Mouse (Mus musculus): Measurements from ENCODE around the gene Lsr. TPM values are rescaled to one million over a fixed set of nuclear protein-coding genes. Genes with fewer than 3 reads are reported as not detected.

Lsr gene
- polyA plus RNA-seq (2017; shearing (Covaris generic)): 1 to 10 TPM; 1.1 to 2.1 (median 1.4) TPM

DNA sequence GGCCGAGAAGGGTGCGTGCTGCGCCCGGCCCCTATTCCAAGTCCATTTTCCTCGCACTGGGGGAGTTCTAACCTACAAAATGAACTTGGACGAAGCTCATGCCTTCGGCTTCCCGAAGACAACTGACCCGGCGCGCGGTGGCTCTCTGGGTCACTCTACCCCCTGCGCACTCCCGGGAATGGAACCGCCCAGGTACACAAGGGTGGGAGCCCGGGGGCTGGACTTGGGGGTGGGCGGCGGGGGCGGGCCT lies at the start of gene Lsr:
TSS of gene Lsr (minus strand) at position 214 of the 250 bp plus-strand sequence.
- no peak for ATAC-seq

DNA sequence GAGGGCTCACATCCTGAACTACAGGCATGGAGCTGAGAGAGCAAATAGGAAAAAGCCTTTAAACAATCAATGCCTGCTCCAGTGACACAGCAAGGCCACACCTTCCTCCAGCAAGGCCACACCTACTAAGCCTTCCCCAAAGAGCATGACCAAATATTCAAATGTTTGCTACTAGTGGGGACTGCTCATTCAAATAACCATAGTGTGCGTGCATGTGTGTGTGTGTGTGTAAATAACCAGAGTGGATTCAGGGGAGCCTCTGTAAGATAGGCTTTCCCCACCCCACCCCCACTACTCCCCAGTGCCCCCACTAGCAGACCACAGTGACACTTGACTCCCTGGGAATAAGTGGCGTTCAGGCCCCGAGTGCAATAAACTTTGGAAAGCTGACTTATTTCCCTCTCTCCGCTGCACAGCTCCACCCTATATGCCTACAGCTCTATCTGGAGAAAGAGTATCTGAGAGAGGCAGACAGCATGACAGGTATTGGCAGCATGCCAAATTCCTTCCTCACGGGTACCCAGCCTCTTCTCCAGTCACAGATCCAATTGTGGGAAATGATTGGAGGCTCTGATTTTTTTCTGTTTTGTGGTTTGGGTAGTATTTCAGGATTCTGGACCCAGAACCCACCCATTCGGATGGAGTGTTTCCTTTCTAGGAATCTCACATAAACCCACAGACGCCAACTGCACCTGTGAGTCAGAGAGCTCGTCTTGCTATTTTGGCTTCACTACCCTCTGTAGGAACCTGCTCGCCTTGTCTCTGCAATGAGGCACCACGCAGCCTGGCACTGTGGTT lies 44.0 kb upstream of the Lsr start:
- no peak for ATAC-seq

DNA sequence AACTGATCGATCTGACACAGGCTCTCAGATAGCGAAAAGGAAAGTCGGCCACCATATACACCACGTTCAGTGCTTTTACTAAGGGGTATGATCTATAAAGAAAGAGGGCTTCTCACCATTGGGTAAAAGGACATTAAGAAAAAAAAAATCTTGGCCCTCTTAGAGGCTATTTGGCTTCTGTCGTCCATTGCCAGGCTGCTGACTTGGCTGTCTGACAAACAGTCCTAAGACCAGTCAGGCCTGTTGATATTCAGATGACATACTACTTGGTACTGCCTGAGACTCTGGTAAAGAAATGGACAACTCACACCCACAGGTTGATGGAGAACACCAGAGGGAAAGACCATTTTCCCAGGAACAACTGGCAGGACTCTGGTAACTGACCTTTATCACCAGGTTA lies 39.7 kb upstream of the Lsr start:
- ATAC-seq: no peak

DNA sequence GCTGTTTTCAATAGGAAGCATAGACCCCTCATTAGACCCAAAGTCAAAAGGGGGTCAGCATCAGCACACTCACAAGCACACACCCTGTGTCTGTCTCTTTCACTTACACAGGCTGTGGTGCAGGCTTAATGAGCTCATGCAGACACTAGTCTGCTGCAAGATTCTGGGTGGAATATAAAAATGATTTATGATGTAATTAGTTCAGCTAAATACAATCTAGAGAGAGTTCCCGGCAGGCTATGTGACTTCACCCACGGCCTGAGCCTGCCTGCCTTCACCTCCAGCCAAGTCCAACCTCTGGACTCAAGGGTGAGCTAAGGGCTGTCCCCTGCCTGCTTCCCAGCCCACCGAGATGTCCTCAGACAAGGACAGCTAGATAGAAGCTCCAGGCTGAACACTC lies 35.6 kb upstream of the Lsr start:
- ATAC-seq: no peak

DNA sequence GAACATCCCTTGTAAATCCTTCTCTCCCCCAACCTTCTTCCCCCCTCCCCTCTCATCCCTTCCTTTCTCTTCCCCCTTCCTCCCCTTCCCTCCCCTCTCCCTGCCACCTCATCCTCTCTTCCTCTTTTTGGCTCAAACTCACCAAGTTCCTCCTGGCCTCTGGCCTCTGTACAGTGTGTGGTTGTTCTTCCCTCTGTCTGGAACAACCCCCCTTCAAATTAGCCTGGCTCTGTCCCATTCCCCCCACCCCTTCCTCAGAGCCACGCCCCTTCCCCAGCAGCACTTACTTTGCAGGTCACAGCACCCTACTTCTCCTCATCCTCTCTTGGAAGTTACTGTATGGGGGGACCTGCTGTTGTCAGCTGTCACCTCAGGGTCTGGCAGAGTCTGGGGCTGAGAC lies 34.9 kb upstream of the Lsr start:
- no peak for ATAC-seq

DNA sequence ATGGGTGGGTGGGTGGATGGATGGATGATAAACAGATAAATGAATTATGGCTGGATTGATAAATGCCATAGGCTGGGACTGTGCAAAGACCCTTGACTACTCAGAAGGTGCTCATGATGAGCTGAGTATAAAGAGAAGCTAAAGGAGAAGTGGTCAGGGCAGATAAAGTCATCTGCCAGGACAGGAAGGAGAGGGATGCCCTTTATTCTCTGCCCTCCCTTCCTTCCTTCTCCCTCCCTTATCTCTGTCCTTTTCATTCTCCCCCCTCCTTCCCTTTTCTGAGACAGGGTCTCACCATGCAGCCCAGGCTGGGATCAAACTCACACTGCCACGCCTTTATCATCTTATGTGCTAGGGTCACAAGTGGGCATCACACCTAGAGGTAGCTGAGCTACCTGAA lies 34.5 kb upstream of the Lsr start:
- ATAC-seq: no peak

DNA sequence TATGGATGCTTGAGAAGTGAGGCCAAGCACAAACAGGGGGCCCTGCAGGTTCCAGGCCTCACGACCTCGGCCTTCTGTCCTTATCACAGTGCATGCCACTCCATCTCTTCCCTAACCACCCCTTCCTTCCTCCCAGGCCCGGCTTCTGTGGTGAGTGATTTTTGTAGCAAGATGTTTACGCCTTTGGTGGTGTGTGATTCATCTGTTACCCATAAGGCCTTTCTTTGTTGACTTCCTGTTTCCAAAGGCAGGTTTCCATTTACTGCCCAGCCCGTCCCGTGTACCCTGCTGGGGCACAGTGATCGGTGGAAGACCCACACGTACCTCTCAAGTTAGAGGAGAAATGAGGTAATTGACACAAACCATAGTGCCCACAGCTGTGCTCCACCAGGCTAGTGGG lies 29.4 kb upstream of the Lsr start:
- peak; percentile 89 for ATAC-seq

DNA sequence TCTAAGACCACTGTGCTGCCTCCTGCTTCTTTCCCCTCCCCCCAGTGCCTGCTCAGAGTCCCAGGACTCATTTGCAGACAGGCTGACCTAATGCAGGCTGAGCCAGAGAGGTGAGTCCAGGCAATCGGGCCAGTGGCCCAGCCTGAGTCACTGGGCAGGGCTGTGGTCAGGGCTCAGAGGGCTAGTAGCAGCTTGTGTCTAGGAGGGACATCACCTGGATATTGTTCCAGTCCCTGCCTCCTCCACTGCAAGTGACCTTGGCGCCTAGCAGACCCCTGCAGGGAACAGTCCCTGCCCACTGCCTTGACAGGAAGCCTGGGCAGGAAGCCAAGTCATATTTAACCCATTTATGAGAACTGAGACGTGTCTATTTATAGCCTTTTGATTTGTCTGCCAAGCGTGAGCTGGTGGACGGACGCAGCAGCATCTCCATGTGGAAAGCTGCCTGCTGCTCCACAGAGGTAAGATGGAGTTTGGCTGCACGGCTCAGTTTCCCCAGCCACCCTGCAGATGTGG lies 27.3 kb upstream of the Lsr start:
- ATAC-seq: peak; percentile 57

DNA sequence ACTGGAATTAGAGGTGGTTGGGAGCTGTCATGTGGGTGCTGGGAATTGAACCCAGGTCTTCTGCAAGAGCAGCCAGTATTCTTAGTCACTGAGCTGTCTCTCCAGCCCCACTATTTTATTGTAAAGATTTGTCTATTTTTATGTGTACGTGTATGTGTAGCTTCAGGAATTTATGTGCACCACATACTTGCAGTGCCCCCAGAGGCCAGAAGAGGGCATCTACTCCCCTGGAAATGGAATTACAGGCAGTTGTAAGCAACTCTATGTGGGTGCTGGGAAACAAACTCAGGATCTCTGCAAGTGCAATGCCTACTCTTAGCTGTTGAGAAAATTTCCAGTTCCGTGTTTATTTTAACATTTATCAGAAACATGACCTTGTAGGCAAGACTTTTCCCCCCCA lies 23.2 kb upstream of the Lsr start:
- no peak for ATAC-seq

DNA sequence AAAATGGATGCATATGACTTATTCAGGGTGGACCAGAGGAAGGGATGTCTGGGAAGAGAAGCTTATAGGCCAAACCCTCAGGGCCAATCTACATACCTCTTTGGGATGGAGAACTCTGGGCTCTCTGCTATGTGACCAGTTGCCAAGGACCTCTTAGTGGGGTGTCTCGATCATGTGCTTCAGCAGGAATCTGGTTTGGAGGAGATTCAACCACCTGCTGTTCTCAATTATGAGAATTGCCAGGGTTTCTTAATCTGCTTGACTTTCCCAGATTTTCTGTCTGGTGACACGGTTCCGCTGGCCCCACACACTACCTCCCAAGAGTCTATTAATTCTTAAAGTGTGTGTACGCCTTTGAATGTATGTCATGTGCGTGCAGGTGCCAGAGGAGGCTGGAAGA lies 20.7 kb upstream of the Lsr start:
- ATAC-seq: no peak

DNA sequence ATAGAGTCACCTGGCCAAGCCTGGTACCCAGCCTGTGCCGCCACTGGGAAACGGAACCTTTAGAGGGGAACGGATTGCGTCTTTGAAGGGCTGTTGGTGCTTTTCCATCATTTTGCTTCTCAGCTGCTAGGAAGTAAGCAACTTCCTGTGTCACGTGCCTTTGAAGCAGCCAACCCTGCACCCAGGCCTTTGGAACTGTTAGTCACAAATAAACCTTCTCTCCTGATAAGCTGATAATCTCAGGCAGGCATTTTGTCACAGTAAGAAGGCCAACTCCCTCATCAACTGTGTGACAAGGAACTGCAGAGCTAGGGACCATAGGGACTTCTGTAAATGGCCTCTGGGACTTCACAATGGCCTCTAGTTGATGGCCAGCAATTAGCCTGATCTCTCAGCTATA lies 18.9 kb upstream of the Lsr start:
- no peak for ATAC-seq

DNA sequence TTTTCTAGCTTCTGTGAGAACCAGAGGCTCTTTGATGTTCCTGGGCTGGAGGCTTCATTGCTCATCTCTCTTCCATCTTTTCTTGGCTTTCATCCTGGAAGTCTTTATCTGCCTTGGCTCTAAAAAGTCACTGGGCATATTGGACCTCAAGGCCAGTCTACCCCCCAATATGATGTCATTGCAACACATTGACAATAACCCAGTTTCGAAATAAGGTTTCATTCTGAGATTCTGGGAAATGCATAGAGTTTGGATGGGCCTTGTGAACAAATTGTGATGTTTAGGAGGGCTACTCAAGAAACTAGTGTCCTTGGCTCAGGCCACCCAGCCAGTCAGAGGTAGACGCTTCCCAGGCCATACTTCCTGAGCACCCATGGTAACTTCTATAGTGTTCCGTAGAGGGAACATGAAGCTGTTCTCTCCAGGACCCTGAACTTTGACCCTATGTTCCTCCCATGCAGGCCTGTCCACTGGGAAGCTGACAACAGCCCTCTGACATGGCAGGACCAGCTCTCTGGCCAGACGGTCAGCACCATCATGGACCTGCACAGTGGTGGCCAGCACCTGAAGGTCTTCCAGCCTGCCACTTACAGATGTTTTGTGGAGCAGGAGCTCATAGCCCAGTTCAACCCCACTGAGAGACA lies 15.4 kb upstream of the Lsr start:
- no peak for ATAC-seq

DNA sequence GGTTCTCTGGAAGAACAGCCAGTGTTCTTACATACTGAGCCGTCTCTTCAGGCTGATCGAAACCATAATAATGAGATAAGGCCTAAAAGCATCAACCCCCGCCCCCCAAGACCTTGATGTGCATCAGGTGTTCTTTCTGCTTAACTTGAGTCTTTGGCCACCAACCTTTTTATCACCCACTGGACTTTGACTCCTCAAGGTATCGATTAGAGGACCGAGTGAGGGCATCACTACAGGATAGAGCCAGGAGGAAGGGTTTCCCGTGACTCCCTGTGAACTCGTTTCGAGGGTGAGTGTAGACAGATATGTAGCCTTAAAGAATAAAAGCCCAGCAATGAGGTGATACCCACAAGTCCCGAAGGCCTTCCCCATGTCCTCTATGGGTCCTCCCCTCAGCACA lies 12.1 kb upstream of the Lsr start:
- no peak for ATAC-seq

DNA sequence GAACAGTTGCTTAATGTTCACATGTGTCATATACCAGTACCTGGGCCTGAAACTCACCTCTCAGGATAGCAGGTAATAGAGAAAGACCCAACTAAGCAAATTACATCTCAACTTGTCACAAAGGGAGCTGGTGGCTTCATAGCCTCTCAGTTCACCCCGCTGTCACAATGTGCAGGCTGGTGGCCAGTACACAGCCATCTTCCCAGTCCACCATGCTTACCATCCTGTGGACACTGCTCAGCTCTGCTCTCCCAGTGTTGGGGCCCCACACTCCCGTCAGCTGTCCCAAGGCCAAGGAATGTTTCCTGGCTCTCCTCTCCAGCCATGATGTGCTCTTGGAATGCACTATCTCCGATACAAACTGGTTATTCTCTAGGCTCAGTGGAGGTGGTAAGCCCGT lies 8.4 kb upstream of the Lsr start:
- no peak for ATAC-seq

DNA sequence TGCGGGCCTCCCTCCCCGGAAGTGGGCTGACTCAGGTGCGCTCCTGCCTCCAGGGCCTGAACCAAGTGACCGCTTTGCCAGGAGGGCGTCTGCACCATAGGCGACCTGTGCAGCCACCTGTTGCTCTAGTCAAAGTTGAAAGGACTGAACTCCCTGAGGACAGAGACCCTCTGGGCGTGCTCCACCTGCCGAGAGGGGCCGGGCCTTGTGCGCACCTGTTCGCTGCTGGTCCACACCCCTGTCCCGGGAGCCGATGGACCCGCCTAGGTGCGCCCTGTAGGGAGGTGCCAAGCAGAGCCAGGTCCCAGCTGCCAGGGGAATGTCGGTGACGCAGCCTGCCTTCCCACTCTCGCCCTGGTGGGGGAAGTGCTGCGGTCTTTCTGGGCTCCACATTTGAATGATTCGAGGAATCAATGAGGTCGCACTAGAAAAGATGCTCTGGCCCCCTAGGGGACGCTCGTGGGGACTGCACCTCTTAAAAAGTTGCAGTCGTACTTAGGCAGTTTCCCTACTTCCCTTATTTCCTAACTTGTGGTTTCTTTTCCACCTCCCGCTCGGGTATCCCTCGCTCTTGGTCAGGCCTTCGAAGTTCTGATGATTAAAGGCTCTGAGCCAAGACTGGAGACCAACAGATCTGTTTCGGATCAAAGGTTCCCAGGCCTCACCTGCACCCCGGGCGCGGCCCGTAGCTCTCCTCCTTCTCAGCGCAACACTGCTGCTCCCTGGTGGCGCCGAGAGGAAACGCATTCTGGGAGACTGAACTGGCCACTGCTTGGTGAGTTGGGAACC lies 431 bp upstream of the Lsr start, which contains the start of gene Fam187b:
TSS of gene Fam187b (plus strand) at position 290 of the 789 bp plus-strand sequence.
- ATAC-seq: peak; percentile 91

DNA sequence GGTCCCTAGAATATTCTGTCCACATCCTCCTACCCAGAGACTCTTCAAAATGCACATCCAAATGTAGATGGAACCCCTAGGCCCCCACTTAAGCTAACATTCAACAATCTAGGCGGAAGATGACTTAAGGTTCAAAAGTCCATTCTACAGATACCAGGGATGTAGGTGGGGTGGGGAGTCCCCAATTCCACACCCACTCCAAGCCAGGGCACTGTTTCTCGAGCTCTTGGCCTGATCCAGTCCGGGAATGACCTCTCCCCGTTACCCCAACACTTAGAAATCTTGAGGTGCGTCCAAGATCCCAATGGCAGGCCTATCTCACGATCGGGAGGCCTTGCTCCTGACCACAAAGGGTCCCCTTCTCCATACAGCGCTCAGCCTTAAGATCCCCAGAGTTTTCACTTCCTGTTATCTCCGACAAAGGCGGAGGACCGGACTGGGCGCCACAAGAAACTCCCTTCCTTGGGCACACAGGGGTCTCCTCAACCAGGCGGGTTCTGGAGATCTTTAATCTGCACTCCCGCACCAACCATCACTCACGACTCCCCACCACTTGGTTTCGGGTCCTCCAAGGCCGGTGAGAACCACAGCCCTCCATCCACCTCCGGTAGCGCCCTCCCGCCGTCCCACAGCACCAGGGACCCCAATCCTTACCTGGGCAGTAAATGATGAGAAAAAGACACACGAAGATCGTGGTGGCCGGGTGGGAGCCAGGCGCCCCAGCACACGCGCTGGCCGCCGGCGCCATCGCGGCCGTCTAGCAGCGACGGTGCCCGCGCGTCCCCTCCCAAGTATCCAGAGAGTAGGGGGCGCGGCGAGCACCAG lies 626 bp downstream of the Lsr start:
- no peak for ATAC-seq

DNA sequence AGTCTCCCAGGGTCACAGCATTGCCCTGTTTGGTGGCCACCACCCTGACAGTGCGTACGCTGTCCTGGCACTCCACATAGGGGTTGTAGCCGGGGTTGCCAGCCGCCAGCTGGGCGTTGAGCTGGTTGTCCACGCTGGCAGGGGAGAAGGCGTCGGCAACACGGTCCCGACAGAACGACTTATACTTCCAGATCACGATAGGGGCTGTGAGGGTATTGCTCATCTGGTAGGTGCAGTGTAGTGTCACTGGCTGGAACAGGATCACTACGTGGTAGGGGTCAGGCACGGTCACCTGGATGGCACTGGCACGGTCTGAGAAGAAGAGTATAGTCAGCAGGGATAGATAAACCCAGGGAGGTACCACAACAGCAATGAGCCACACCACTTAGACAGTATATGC lies 1.4 kb downstream of the Lsr start:
- ATAC-seq: no peak

DNA sequence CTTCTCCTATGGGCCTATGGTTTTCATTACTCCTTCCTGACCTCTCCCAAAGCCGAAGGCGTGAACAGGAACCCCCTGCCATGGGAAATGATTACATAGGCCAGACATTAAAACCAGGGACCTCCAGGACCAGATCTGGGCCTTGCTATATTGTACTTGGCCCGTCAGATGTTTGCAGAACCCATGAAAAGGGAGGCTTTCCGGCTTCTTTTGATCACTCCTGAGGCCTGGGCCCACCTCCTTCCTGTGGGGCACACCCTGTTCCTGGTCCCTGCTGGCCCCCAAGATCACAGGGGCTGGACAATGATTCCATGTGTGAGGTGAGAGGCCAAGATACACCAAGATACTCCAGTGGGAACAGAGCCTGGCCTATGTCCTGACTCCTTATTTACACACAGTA lies 4.1 kb downstream of the Lsr start:
- no peak for ATAC-seq

DNA sequence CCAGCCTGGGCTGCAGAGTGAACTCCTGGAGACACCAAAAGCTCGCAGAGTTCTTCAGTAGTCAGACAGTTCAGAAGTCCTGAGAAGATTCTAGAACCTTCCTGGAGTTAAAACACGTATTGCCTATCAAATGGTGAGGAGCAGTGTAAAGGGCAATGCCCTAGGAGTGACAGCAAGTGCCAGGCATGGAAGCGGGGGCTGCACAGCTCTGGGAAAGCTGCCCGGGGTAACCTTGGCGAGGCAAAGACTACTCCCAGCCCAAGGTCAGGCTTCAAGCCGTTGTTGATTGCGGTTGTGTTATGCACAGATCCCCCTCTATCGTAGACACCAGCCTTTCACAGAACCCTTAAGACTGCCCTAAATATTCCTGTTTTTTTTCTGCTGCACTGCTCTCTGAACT lies 4.7 kb downstream of the Lsr start:
- no peak for ATAC-seq

DNA sequence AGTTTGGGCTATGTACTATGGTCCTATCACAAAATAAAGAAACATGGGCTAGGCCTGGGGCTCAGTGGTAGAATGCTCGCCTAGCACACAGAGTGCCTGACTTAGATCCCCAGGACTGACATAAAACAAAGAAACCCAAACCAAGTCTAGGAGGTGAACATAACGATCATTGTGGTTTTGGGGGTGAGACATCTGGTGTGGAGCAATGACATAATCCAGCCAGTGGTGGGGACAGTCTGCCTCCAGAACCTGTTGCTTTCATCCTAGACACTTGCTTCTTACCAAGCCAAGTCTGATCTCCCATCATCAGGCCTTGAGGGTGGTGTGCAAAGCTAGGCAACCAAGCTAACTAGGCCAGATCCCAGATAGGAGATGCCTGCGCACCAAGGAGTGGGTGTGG lies 6.6 kb downstream of the Lsr start:
- no peak for ATAC-seq

DNA sequence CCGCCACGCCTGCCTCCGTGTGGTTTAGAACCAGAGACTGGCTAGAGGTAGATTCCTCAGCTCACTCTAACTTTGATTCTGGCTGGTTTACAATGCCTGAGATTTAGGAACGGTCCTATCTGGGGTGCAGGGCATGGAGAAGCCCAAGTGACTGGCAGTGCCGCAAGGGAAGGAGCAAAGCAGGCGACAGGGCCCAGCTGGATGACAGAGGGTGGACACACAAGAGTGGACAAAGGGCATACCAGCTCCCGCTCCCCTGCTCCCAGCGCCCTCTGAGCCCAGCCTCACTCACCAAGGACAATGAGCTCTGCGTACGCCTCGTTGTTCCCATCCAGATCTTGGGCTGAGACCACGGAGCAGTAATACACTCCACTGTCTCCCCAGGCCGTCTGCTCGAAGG lies 7.6 kb downstream of the Lsr start:
- no peak for ATAC-seq

DNA sequence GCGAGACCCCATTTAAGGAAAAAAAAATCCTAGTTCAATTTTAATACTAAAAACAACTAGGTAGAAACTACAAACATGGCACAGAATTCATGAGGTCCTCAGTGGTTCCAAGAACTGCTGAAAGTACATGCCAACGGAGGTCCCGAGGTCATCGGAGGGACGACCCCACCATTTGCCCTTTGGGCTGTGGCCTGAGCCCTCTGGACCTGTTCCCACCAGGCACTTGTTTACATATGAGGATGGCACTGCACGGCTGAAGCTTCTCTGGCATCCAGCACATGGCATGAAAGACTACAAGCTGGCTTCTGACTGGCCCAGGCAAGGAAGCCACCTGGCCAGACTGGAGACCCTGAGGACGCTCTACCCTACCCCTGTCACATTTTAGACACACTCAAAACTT lies 8.9 kb downstream of the Lsr start:
- no peak for ATAC-seq

DNA sequence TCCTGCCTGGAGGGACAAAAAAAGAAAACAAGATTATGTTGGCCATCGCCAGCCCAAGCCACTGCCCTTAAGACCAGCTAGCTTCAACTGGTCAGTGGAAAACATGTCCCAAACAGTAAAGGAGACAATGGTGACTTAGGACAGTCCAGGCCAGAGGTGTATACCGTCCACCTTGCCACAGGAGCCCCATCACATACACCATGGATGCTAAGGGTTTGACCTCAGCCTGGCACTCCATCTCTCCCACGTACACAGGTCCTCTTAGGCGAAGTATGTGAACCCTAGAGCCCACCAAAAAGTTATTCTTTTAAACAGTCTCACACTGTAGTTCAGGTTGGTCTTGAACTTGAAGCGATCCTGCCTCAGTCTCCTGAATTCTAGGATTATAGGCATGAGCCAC lies 10.4 kb downstream of the Lsr start:
- no peak for ATAC-seq

Measured in inflammation-experienced regulatory T-cells, adult 6 months (primary cell).